Mouse (Mus musculus): ENCODE measurements around the gene Snrnp200. TPM values are rescaled to one million over a fixed set of nuclear protein-coding genes. Genes with fewer than 3 reads are reported as not detected.
"Not testable (repeated sequence)": the region's sequence is repeated elsewhere in the genome, so short reads cannot be mapped to it uniquely, and the experiment has no call there.

Snrnp200 gene
- 64.0 and 66.7 TPM in 2 replicates for polyA plus RNA-seq (2015; fragmentation: Nextera tagmentation; extraction: Ambion mirVana)

- H3K4me3 ChIP-seq, result peak within 1 kb of the TSS; percentile 94
- peak within 1 kb of the TSS; percentile 88 for H3K4me2 ChIP-seq
- peak within 1 kb of the TSS; percentile 87 for H3K9ac ChIP-seq
- 12% methylated on average over 36 of the region's 36 CpGs for WGBS
- peaks cover 13% of the 10 kb centered on the region for H3K4me1 ChIP-seq
- H3K27me3 ChIP-seq, result no peaks in the 10 kb centered on the region
- peaks cover 33% of the 10 kb centered on the region for H3K36me3 ChIP-seq
- peak; percentile 93 for ATAC-seq (ENCODE audit: insufficient number of reproducible peaks, insufficient read depth, low FRiP score, low TSS enrichment, low read depth)
- peak within 1 kb of the TSS; percentile 78 for H3K27ac ChIP-seq
- no peaks in the 10 kb centered on the region for H3K9me3 ChIP-seq
Measured at GRCm38 (mm10) chr2:127207547-127208451, at the start of gene Snrnp200, which contains the start of gene 1810024B03Rik. Gene Snrnp200 (plus strand): TSS chr2:127208386. Gene 1810024B03Rik (minus strand): TSS chr2:127208280.

GRCm38 (mm10) chr2:127165675-127166074 lies 42.5 kb upstream of the Snrnp200 start:
- Histone ChIP-seq H3K36me3 (no peaks in the 10 kb centered on the region), H3K9ac (no peak overlapping the region), H3K9me3 (no peaks in the 10 kb centered on the region), H3K4me1 (no peaks in the 10 kb centered on the region), H3K4me2 (no peak overlapping the region), H3K27ac (no peak overlapping the region), H3K4me3 (no peak overlapping the region), H3K27me3 (0 out of 2 replicates have a peak, but pooled peaks cover 3% of the 10 kb centered on the region)
- 59% methylated on average over 4 of the region's 4 CpGs for WGBS
- ATAC-seq (ENCODE audit: insufficient number of reproducible peaks, insufficient read depth, low FRiP score, low TSS enrichment, low read depth), result no peak

GRCm38 (mm10) chr2:127166261-127166660 lies 41.9 kb upstream of the Snrnp200 start:
- not testable (repeated sequence) for H3K4me2 ChIP-seq; H3K4me1 ChIP-seq; H3K27ac ChIP-seq; H3K9ac ChIP-seq; H3K9me3 ChIP-seq; H3K36me3 ChIP-seq; H3K27me3 ChIP-seq; ATAC-seq (ENCODE audit: insufficient number of reproducible peaks, insufficient read depth, low FRiP score, low TSS enrichment, low read depth); H3K4me3 ChIP-seq
- whole genome bisulfite sequencing, result 7% methylated on average over 1 of the region's 1 CpGs

GRCm38 (mm10) chr2:127182598-127183381 lies 25.4 kb upstream of the Snrnp200 start:
- ATAC-seq (ENCODE audit: insufficient number of reproducible peaks, insufficient read depth, low FRiP score, low TSS enrichment, low read depth), result peak; percentile 99
- Histone ChIP-seq H3K4me1 (0 out of 2 replicates have a peak, but pooled peaks cover 5% of the 10 kb centered on the region), H3K4me2 (peak overlapping the region; percentile 79), H3K27ac (peak overlapping the region; percentile 91), H3K27me3 (no peaks in the 10 kb centered on the region), H3K9ac (peak overlapping the region; percentile 84), H3K4me3 (peak overlapping the region; percentile 61), H3K9me3 (no peaks in the 10 kb centered on the region), H3K36me3 (no peaks in the 10 kb centered on the region)
- WGBS, result 2% methylated on average over 17 of the region's 17 CpGs

GRCm38 (mm10) chr2:127189574-127189973 lies 18.6 kb upstream of the Snrnp200 start:
- no peaks in the 10 kb centered on the region for H3K27me3 ChIP-seq
- no peaks in the 10 kb centered on the region for H3K4me1 ChIP-seq
- no peaks in the 10 kb centered on the region for H3K9me3 ChIP-seq
- no peak overlapping the region for H3K27ac ChIP-seq
- H3K36me3 ChIP-seq, result no peaks in the 10 kb centered on the region
- no peak overlapping the region for H3K9ac ChIP-seq
- no peak for ATAC-seq (ENCODE audit: insufficient number of reproducible peaks, insufficient read depth, low FRiP score, low TSS enrichment, low read depth)
- H3K4me3 ChIP-seq, result no peak overlapping the region
- H3K4me2 ChIP-seq, result no peak overlapping the region

- no peaks in the 10 kb centered on the region for H3K27me3 ChIP-seq
- no peak overlapping the region for H3K9ac ChIP-seq
- 34% methylated on average over 3 of the region's 3 CpGs for WGBS
- peaks cover 26% of the 10 kb centered on the region for H3K36me3 ChIP-seq
- H3K4me3 ChIP-seq, result no peak overlapping the region
- H3K4me1 ChIP-seq, result peaks cover 12% of the 10 kb centered on the region
- no peak overlapping the region for H3K4me2 ChIP-seq
- no peak for ATAC-seq (ENCODE audit: insufficient number of reproducible peaks, insufficient read depth, low FRiP score, low TSS enrichment, low read depth)
- H3K9me3 ChIP-seq, result no peaks in the 10 kb centered on the region
- no peak overlapping the region for H3K27ac ChIP-seq
Measured at GRCm38 (mm10) chr2:127204932-127205331, 3.3 kb upstream of the Snrnp200 start.

GRCm38 (mm10) chr2:127205936-127206335 lies 2.2 kb upstream of the Snrnp200 start:
- ATAC-seq (ENCODE audit: insufficient number of reproducible peaks, insufficient read depth, low FRiP score, low TSS enrichment, low read depth), result not testable (repeated sequence)

GRCm38 (mm10) chr2:127206916-127207315 lies 1.3 kb upstream of the Snrnp200 start:
- peaks cover 13% of the 10 kb centered on the region for H3K4me1 ChIP-seq
- H3K27me3 ChIP-seq, result no peaks in the 10 kb centered on the region
- H3K36me3 ChIP-seq, result peaks cover 31% of the 10 kb centered on the region
- no peaks in the 10 kb centered on the region for H3K9me3 ChIP-seq
- 92% methylated on average over 2 of the region's 2 CpGs for WGBS
- no peak overlapping the region for H3K9ac ChIP-seq
- ATAC-seq (ENCODE audit: insufficient number of reproducible peaks, insufficient read depth, low FRiP score, low TSS enrichment, low read depth), result no peak
- peak overlapping the region; percentile 88; the same call in 1 of the 2 replicates for H3K4me2 ChIP-seq
- H3K27ac ChIP-seq, result no peak overlapping the region
- no peak overlapping the region for H3K4me3 ChIP-seq

More at GRCm38 (mm10) chr2:127205936-127206335, 2.2 kb upstream of the Snrnp200 start:
- not testable (repeated sequence) for H3K27ac ChIP-seq, H3K27me3 ChIP-seq, H3K4me3 ChIP-seq, H3K4me2 ChIP-seq, H3K9ac ChIP-seq, H3K9me3 ChIP-seq
- peaks cover 13% of the 10 kb centered on the region for H3K4me1 ChIP-seq
- peaks cover 26% of the 10 kb centered on the region for H3K36me3 ChIP-seq
- 84% methylated on average over 4 of the region's 4 CpGs for WGBS

- Histone ChIP-seq H3K27ac (peak overlapping the region; percentile 78), H3K4me3 (peak overlapping the region; percentile 94), H3K4me1 (peaks cover 13% of the 10 kb centered on the region), H3K36me3 (peaks cover 34% of the 10 kb centered on the region), H3K4me2 (peak overlapping the region; percentile 88), H3K9me3 (no peaks in the 10 kb centered on the region), H3K9ac (peak overlapping the region; percentile 87), H3K27me3 (no peaks in the 10 kb centered on the region)
- 0 out of 2 replicates have a peak, but pooled peaks have one; percentile 29 for ATAC-seq (ENCODE audit: insufficient number of reproducible peaks, insufficient read depth, low FRiP score, low TSS enrichment, low read depth)
- under 1% methylated on average over 17 of the region's 17 CpGs for WGBS
Measured at GRCm38 (mm10) chr2:127208452-127208769, 225 bp downstream of the Snrnp200 start.

GRCm38 (mm10) chr2:127210701-127211100 lies 2.5 kb downstream of the Snrnp200 start:
- Histone ChIP-seq H3K4me2 (no peak overlapping the region), H3K27ac (no peak overlapping the region), H3K4me1 (peaks cover 13% of the 10 kb centered on the region), H3K9ac (no peak overlapping the region), H3K9me3 (no peaks in the 10 kb centered on the region), H3K36me3 (peaks cover 52% of the 10 kb centered on the region), H3K27me3 (no peaks in the 10 kb centered on the region), H3K4me3 (no peak overlapping the region)
- 92% methylated on average over 11 of the region's 11 CpGs for whole genome bisulfite sequencing
- no peak for ATAC-seq (ENCODE audit: insufficient number of reproducible peaks, insufficient read depth, low FRiP score, low TSS enrichment, low read depth)

- Histone ChIP-seq H3K4me2 (no peak overlapping the region), H3K4me3 (no peak overlapping the region), H3K9ac (no peak overlapping the region), H3K27ac (no peak overlapping the region), H3K4me1 (no peaks in the 10 kb centered on the region), H3K9me3 (no peaks in the 10 kb centered on the region), H3K27me3 (no peaks in the 10 kb centered on the region), H3K36me3 (peaks cover 98% of the 10 kb centered on the region)
- ATAC-seq (ENCODE audit: insufficient number of reproducible peaks, insufficient read depth, low FRiP score, low TSS enrichment, low read depth), result no peak
- 98% methylated on average over 5 of the region's 5 CpGs for WGBS
Measured at GRCm38 (mm10) chr2:127217746-127218145, 9.6 kb downstream of the Snrnp200 start.
